Mouse (Mus musculus) myocyte (in vitro differentiated cells): ENCODE data around the gene Rtl6.

Experiments
- E2F4 ChIP-seq: IDR thresholded peaks from one replicate; pipeline ENCODE4 v1.6.1; 2011; ENCODE audit warnings: mild to moderate bottlenecking, control low read depth, moderate library complexity; ENCODE audit not compliant: insufficient read depth
- MAX ChIP-seq: IDR thresholded peaks from one replicate; pipeline ENCODE4 v1.6.1; 2011; ENCODE audit warnings: low read depth, mild to moderate bottlenecking, control low read depth
- MYOD1 ChIP-seq, 3 experiments: IDR thresholded peaks; one replicate each; pipeline ENCODE4 v1.6.1; 2011; ENCODE audit warnings: control low read depth in 2 of 3, low read depth in 2 of 3, mild to moderate bottlenecking in 2 of 3, moderate library complexity in 1 of 3; ENCODE audit not compliant: insufficient read length in 2 of 3, control insufficient read depth in 1 of 3
- MYOG ChIP-seq, 3 experiments: IDR thresholded peaks; one replicate each; pipeline ENCODE4 v1.6.1; 2011; ENCODE audit warnings: control low read depth in 2 of 3, low read depth in 2 of 3, mild to moderate bottlenecking in 2 of 3; ENCODE audit not compliant: insufficient read length in 2 of 3, control insufficient read depth in 1 of 3, insufficient read depth in 1 of 3
- POLR2A ChIP-seq: IDR thresholded peaks from one replicate; pipeline ENCODE4 v1.6.1; 2011; ENCODE audit warnings: low read depth, mild to moderate bottlenecking, control low read depth, moderate library complexity; ENCODE audit not compliant: insufficient read length
- POLR2AphosphoS2 ChIP-seq: IDR thresholded peaks from one replicate; pipeline ENCODE4 v1.6.1; 2011; ENCODE audit warnings: low read depth, control low read depth; ENCODE audit not compliant: insufficient read length
- SRF ChIP-seq: IDR thresholded peaks from one replicate; pipeline ENCODE4 v1.6.1; 2011; ENCODE audit warnings: low read depth; ENCODE audit not compliant: control insufficient read depth, insufficient read length
- TCF12 ChIP-seq: IDR thresholded peaks from one replicate; pipeline ENCODE4 v1.6.1; 2011; ENCODE audit warnings: mild to moderate bottlenecking, control low read depth; ENCODE audit not compliant: poor library complexity, insufficient read depth, severe bottlenecking
- TCF3 ChIP-seq: IDR thresholded peaks from one replicate; pipeline ENCODE4 v1.6.1; 2011; ENCODE audit warnings: low read depth, control low read depth; ENCODE audit not compliant: insufficient read length
- USF1 ChIP-seq: IDR thresholded peaks from one replicate; pipeline ENCODE4 v1.6.1; 2011; ENCODE audit warnings: low read depth, mild to moderate bottlenecking, control low read depth, moderate library complexity

GRCm38 (mm10) chr15:84532211-84532610 lies 25.4 kb downstream of the Rtl6 start:
- TF ChIP-seq MAX (no peak), SRF (no peak), POLR2AphosphoS2 (no peak), USF1 (no peak), POLR2A (no peak), MYOG (IDR thresholded peaks at IDR 0.05; ENCODE audit: control insufficient read depth in 1 of 3, insufficient read depth in 1 of 3, insufficient read length in 2 of 3, low read depth in 2 of 3) (no peak), MYOD1 (IDR thresholded peaks at IDR 0.05; ENCODE audit: control insufficient read depth in 1 of 3, insufficient read length in 2 of 3, low read depth in 2 of 3) (no peak), TCF3 (no peak), E2F4 (no peak), TCF12 (no peak)
